Mouse (Mus musculus) T-helper 17 cell (primary cell): ENCODE data around the gene Zic2.
"Not testable (repeated sequence)": the region's sequence is repeated elsewhere in the genome, so short reads cannot be mapped to it uniquely, and the experiment has no call there.

Experiments
- in situ Hi-C, 2 experiments: fragments of 300-600 bp; cut with MboI, MseI; formaldehyde crosslinking; loops; 1 replicate in 1 of 2; 2 replicates in 1 of 2; pipeline ENCODE4 v1.15.1; 2025; ENCODE audit warnings: high pct_unique_total_duplicates in 2 of 2

Gene Zic2

DNA sequence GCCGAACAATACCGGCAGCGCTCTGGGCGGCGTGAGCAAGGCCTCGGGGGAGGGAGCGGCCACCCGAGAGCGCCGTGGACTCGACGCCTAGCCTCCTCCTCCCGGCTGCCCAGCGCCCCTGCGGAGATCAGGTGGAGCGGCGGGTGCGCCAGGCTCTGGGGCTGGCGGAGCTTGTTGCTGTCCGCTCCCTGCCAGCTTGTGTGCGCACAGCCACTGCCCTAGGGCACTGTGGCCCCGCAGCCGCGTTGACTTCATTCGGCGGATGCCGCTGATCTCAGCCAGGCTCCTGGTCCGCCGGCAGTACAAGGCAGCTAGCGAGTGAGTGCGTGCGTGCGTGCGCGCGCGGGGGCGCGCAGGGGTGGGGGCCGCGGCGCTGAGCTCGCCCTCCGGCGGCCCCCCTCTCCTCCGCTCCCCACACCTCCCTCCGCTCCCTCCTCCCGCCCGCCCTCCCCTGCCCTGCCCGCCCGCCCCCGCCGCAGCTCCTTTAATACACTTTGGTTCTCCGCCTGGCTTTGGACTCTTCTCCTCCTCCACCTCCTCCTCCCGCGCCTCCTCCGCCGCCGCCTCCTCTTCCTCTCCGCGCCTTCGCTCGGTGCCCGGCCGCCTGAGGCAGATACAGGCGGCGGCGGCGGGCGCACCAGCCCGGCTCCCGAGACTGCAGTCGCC lies at the start of gene Zic2:
Gene Zic2 (plus strand): TSS at position 545 of the 666 bp plus-strand sequence.
- in situ Hi-C loops = loop anchor here in 1 of 2 experiments (10.0 kb wide), 1 partner anchor 460 kb away; no protein-coding TSS in a partner anchor

DNA sequence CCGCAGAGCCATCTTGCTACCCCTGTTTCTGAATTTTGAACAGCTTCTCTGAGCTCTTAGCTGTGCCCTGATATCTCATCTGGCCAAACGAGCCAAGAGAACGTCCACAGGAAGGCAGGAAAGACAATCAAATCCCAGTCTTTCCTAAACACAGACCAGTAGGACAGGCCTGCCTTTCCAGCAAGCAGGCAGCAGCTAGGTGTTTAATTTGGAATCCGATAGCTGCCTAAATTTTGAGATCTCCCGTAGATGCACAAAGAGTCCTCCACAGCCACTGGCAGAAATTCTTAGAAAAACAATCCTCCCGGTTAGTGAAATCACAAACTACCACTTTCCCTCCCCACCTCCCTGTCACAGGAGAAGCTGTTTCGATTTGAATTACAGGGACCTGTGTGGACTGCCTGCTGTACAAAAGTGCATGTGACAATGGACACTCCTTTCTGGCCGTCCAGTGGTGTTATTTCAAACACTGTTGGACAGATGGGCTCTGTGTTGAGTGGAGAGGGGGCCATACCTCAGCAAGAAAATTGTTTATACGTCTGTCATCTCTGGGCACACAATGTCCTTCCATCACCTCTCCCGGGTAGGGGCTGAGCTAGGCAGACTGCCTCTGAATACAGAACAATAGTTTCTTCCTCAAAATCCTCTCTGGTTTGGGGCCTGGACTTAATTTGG lies 48.6 kb upstream of the Zic2 start:
- in situ Hi-C loops = no loop called here

DNA sequence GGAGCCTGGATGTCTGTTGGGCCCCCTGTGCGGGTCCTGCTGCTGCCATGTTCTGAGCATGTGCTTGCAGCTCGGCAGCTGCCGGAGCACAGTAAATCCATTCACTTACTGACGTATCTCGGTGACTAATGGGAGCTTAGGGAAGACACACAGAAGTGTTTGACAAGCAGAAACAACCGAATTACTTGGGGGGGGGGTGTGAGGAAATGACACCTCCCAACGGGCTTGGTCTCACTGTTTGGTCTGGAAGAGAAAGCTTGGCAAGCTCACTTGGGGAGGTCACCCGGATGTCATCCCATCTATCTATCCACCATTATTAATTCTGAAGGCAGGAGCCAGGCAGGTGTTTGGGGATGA lies 48.1 kb upstream of the Zic2 start:
- in situ Hi-C loops = no loop called here

DNA sequence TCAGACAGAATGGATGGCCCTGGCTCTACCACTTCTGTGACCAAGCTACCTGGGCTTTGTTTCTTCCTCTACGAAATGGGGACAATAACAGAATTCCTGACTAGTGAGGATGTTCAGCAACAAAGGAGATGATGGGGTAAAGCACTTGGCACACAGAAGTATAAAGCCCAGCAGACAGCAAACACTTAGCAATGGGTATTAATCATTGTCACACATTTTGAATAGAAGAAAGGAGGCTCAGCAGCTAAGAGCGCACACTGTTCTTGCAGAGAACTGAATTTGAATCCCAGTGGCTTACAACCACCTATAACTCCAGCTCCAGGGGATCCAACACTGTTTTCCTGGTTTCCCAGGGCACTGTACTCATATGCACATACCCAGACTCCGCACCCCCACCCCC lies 47.6 kb upstream of the Zic2 start:
- in situ Hi-C loops = no loop called here

DNA sequence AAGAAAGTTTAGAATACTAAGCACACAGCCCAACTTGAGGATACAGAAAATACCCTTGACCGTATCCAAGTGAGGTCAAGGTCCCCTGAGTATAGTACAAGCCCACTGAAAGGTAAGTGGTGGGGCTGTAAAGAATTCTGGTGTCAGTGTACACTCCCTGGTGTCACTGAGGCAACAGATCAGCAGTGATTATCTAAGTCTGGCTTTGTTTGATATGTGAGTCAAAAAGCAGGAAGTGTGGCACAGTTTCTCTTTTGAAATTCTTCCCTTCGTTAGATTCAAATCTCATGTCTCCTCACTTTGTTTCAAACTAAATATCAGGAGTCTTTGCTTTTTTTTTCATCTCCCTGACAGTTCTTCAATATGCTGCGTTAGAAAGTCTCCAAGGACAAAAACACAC lies 42.7 kb upstream of the Zic2 start:
- in situ Hi-C loops = no loop called here

DNA sequence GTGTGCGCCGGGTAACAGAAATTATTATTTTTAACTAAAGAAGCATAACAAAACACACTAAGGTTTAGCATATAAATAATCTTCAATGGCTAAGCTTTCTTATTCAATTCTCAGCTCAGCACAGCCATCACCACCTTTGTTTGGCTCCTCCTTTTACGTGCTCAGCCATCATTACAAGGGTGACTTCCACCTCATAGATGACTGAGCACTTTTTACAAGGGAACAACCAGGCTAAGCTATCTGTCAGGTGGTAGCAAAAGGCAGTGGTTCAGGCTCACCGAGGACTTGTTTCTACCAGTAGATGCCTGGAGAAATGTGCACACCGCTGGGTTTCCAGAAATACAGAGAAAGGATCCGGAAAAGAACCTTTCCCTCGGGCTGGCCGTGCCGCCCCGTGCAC lies 41.2 kb upstream of the Zic2 start:
- in situ Hi-C loops = no loop called here

DNA sequence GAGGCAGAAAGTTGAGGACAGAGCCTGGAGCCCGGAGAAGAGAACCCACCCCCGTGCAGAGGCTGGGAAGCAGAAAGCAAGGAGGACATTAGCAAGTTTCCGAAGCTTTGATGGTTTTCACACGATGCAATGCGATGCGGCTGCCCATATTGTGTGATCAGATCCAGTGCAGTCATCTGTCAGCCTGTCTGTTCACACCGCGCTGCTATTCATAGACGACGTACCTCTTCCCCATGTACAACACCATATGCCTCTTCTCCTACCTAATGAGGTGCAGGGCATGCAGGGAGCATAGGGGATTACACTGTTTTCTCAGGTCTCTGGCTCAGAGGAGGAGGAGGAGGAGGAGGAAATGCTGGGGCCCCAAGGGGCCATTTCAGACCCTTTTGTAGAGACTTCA lies 38.4 kb upstream of the Zic2 start:
- in situ Hi-C loops = no loop called here

DNA sequence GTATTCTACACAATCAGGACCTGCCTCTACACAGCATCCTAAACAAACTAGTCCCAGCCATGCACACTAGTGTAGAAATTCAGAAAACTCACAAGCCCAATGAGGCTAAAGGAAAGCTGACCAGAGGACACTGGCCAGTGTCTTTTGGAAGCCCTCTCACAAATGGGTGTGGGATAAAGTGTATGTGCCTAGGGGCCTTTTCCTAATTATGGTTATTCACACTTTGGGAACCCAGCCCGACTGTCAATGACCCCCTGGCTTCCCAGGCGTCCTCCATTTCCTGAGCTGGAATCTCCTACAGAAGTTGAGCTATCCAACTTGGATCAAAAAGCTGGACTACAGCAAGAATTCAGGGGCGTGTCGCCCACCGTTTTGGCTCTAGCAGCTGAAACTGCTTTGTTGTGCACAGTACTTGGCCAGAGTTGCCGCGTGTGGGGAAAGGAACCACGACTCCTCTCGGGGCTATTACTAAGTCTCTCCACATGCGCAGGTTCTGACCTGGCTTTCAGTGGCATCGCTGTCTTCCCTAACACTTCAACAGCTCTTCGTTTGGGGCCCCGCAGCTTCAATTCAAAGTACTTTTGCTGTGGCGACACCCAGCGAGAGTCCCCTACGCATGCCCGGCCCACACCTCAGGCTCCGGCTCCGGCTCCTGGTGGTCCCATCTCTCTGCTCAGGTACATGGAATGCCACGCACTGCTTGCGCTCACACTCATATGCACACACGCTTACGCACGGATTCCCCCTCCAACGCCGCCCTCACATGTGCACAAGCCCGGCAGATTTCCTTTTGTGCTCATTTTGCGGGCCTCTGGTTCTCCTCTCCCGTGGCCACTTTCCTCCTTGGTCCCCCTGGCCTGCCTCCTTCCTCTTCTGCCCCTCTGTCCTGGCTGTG lies 25.4 kb upstream of the Zic2 start:
- in situ Hi-C loops = no loop called here

DNA sequence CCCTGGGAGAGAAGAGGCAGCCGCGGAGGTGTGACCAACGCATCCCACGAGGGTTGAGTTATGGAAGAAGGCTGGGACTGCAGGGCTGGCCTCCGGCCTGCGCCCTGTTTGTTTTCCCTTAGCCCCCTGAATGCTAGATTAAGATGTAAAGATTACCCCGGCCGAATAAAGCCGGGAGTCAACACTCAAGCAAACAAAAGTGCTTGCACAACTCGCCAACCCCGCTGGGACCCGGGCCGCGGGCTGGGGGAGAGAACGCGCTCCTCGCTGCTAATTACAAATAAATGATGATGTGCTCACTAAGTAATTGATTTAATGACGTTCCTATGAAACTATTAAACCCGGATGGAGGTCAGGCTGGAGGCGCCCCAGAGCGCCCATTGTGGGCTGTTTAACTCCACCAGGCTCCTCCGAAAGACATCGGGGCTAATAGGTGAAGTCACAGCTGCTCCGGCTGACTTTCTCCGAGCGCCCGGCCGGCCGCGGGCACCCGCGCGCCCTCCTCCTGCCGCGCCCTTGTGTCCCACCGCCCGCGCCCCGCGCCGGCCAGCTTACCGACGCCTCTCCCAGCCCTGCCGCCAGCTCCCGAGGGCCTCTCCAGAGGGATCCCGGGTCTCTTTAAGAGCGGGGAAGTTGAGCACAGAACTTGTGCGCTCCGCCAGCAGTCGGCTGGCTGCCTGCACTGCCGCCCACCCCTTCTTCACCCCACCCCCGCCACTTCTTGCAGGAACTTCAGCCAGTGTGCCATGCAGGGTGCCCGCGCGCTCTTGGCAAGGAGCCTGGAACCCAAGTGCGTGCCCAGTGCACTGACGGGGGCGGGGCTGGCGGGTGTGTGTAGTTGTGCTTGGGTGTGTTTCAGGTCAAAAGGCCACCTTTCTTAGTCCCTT lies 24.5 kb upstream of the Zic2 start, which contains the start of gene Gm5089:
Gene Gm5089 (minus strand): TSS at position 620 of the 887 bp plus-strand sequence.
- in situ Hi-C loops = no loop called here

DNA sequence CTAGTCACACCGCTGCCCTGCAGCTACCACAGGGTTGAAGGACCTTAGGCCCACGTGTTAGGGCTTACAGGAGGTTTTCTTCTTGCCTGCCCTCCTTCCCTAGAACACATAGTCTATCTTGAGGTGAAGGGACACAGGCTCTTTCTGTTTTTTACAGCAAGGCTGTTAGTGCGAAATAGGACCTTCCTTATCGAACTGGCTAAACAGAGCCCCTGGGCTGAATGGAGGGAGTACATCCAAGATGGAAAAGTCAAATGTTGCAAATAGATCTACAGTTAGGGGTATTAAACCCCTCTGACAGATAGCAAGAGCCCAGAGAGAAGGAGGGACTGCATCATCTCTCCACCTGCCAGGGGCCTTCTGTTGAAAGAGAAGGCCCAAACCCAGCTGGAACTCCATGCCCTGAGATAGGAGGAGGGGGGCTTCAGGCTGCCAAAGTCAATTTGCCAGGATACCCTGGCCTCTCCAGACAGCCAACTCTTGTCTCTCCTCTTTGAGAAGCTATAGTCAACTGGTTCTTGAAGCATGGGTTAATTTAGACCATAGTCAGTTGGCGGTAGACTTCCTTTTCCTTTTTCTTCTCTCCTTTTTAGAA lies 23.6 kb upstream of the Zic2 start:
- in situ Hi-C loops = no loop called here

DNA sequence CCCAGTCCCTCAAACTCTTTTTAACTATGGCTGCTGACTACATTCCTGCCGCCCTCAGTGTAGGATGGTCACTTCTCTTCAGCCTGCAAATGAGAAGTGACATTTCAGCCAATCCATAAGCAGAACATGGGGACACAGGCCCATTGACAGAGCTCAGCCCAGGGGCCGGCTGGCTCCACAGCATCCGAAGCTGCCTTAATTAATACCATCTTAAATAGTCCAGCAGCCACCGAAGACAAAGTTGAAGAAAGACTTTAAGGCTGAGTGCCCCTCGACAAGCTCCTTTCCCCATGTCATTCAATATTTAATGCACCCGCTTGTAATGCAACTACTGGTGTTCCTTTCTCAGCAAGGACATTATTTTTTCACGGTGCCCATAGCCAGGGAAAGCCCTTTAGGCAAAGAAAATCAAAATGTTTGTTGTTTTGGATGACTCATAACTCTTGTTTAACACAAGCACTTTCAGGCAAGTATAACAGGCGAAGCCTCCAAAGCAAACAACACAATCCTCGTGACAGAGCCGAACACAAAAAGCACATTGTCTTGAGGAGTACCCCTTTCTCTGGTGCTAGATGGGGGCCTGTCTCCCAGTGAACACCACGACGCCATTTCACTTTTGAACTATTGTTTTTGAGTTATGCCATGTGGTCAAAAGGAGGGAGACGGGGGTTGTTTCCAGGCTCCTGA lies 22.4 kb upstream of the Zic2 start:
- in situ Hi-C loops = no loop called here

DNA sequence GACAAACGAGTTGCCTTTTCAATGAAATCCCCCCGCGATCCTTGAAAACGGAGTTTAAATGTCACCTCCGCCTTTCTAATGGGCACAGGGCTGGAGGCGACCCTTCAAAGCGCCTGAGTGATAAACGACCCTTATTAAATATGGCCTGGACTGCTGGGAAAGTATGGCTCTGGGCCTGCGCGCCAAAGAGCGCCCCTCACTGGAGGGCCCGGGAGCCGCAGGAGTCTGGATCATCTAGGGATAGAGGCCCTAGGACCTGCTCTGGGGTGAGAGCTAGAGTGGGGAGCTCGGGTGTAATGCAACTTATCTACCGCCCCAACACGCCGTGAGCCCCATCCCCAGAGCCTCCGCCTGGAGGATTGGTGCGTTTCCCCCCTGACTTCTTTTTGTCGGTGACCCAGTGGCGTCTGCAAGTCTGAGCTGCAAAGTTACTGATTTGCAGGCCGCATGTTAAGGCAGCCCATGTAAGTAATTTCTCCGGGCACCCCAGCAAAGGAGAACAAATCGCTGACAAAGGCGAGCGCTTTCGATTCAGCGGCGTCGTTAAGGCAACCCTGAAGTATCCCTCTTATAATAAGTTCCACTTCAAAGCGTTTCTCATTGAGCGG lies 21.7 kb upstream of the Zic2 start:
- in situ Hi-C loops = no loop called here

DNA sequence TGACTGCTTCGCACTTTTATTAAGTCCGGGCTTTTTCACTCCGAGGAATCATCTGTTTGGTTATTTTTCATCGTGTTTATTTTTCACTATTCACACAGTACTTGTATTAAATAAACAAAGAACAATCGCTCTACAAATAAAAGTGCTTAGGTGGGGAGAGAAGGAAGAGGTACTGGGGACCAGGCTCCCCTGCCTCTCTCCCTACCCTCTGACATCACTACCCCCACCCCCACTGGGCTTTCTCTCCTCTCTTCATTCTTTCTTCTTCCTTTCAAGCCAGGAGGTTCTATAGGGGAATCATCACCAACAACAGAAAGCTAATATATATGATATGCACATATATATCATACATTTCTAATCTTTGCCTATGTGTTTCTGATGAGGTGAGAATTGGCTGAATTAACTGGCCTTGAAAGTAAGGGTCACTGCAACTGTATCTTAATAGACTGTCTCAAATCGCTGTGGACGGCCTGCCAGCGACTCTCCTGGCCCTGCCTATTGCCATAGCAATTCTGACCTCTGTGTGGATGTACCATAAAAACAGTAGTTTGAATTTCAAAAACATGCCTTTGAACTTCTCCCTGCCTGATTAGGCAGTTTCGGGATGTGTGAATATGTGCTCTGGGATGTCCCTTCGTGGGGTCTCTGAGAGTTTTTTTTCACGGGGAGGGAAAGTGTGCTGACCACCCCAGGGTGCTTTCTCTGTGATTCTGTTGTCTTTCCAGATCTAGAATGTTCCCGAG lies 21.1 kb upstream of the Zic2 start:
- in situ Hi-C loops = no loop called here

DNA sequence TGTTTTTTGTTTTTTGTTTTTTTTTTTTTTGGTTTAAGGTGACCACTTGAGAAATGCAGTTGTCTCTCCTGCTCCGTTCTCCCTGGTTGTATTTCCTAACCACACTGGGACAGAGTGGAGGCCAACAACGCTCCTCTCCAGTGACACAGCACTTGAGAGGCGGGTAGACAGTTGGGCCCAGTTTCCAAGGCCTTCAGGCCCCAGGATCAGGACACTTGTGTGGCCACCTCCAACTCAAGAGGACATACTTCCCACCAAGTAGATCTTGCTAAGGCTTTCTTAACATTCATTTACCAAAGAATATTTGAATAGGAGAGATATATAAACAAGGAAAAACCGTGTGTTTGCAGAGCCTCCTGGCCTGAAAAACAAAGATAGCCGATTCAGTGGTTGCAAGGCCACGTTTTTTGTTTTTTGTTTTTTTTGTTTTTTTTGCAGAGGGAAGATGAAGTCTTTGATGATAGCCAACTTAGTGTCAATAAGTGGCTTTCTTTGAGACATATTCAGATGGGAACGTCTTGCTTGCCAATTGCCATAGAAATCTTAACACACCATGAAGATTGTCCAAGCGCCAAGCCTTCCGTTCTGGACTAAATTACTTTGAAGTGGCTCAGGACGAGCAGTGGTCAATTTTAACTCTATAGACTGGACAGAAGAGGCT lies 20.2 kb upstream of the Zic2 start:
- in situ Hi-C loops = no loop called here

DNA sequence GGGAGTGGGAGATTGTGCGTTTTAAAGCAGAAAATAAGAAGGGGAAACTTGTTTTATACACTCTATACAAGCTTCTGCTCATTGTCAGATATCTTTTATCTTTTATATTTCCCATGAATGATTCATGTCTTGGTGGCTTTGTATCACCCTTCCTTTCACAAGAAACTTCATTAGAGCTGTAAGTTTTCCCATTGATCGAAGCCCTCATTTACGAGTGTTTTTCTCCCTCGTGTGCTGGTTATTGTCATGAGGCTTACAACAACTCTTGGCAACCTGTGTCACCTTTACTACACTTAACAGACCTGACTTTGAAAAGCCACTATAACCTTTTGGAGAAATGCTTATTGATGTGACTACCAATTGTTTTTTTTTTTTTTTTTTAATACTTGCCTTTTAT lies 19.7 kb upstream of the Zic2 start:
- in situ Hi-C loops = no loop called here

DNA sequence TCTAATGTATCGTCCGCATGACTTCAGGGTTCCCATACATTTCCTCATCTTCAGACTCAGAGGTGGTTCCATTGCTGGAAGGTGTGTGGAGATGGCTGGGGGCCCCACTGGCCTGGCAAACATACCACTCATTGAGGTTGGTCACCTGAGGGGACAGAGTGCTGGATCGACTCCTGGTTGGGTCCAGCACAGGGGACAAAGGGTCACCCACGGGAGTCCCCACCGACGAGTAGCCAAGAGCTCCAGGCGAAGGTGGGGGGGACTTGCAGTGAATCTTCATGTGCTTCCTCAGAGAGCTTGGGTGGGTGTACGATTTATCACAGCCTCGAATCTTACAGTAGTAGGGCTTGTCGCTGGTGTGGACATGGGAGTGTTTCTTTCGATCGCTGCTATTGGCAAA lies 15.9 kb upstream of the Zic2 start:
- in situ Hi-C loops = not testable (repeated sequence)

DNA sequence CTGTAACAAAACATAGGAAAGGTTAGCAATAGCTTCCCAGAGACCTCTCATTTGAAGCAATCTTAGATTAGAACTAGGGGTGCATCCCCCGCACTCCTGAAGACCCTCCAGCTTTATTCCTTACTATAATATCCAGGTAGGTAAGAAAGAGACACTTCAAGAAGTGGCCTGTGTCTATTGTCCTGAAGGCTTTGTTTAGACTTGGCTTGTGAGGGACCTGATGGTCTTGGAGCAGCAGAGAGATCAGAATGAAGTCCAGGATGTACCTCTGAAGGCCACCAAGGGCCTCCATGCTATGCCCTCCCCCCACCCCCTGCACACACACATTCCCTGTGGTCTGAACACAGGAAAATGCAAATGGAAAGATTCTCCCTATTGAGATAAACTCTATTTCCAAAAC lies 15.5 kb upstream of the Zic2 start:
- in situ Hi-C loops = no loop called here

DNA sequence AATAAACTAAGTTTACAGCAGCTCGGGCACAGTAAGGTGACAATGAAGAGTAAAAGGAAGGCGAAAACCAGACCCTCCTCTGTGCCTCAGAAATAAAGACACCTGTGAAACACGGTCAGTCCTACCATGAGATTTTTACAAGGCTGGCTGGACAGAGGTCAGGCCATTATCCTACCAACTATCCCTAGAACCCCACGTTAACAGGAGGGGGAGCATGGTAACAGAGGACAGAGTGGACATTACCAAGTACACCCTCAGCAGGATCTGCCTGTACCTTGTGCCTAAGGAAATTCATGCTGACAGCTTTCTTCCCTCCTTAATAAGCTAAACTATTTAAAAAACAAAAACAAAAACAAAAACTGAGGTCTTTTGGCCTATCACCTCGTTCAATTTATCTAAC lies 15.0 kb upstream of the Zic2 start:
- in situ Hi-C loops = no loop called here

DNA sequence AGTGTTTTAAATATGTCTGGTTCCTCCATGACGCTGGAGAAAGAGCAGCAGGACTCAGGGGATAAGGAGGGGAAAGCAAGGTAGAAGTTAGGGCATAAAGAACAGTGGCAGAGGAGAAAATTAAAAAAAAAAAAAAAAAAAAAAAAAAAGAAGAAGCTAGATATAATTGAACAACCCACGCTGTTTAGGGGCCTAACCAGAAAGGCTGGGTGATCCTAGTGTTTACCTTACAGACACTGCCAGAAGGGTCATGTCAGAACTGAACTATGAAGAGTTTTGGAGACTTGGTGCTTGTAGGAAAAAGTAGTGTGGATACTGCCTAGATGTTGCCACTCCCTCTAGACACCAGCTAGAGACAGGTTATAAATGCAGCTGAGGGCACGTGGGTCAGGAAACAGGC lies 13.7 kb upstream of the Zic2 start:
- in situ Hi-C loops = no loop called here
